Mouse (Mus musculus) thymus, postnatal 36 days (tissue): ENCODE data around the gene Sec23a.
"Not testable (repeated sequence)": the region's sequence is repeated elsewhere in the genome, so short reads cannot be mapped to it uniquely, and the experiment has no call there.

Experiments
- DNase-seq, 2 experiments: peaks; one replicate each; pipeline ENCODE4 v3.0.0; 2022; ENCODE audit warnings: mixed read lengths in 2 of 2

Gene Sec23a

DNA sequence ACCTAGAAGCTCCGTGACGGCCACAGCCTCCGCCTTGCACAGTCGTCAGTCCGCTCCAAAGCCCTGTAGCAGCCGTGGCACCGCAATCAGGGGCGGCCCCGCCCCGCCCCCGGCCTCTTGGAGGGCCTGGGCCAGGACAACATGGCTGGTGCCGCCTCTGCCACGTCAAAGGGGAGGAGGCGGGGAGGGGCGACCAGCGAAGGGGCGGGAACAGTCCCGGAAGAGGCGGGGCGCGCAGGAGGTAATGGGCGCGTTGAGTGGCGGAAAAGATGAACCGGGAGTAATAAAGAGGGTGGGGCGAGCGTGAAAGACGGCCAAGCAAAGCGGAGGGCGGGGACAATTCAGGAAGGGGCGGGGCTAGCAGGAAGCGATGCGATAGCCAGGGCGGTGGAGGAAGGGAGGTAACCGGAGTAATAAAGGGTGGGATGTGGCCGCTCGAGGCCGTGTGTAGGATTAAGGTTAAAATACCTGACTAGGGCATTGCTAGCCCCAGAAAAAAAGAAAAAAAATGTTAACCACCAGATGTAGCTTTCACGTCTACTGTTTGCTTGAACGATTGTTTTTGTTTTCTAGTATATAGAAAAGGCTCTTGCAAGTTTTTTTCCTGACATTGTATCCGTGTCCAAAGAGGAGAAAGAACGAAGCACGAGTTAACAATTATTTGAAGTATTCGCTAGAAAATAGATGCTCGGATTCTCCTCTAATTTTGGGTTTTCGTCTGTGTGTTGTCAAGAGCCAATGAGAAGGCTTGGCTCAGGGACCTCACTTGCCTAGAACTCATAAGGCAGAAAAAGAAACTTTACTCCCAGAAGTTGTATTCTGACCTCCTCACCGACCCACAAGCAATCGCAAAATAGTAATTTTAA is at the start of gene Sec23a:
Gene Sec23a, minus strand, starts transcription at position 174 of the 866 bp plus-strand sequence.
- DNase-seq: peak; percentile 98 to 99

DNA sequence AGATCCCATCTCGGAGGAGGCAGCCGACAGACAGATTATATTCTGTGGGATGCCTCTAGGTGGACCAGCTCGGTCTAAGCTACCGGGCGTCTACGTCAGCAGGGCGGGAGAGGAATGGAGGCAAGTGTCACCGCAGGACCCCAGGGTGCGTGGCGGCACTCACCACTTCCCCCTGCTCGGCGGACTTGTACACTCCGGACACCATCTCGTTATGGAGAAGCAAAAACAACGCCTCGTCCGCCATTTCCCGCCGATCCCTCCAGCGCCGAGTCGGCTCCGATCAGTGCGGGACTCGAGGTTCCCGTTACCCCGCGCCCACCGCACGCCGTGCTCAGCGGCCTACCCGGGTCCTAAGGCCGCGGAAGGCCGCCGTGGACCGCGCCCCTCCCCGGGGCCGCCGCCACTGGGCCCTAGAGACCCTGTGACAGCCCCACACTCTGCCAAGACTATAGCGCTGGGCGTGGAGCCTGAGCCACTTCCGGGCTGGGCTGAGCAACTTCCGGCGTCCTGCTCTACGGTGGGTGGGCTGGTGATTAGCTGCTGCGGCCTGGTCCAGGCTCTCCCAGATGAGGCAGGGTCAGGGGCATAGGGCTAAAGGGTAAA is 49.3 kb upstream of the Sec23a start, which contains the start of gene Trappc6b:
Gene Trappc6b, minus strand, starts transcription at position 480 of the 603 bp plus-strand sequence.
- DNase-seq: peak; percentile 67 to 74

GRCm38 (mm10) chr12:59060322-59060721 is 48.5 kb upstream of the Sec23a start:
- DNase-seq: no peak

- not testable (repeated sequence) for DNase-seq
These were observed 46.4 kb upstream of the Sec23a start for GRCm38 (mm10) chr12:59058242-59058641.

DNA sequence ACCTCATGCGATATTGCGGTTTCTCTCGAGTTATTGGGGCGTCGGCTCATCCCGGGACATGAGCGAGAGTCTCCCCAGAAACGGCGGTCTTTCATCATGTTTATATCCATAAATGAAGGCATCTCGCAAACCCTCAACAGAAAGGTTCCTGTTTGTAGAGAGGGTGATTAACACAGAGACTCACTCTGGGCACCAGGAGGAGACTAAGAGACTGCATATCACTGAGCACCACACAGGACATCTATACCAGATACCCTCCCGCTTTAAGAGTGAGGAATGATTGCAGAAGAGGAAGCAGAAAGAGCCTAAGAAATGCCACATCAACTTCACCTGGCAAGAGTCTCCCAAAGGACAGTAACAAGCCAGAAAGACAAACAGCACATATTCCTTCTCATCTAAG is 44.4 kb upstream of the Sec23a start:
- no peak for DNase-seq

GRCm38 (mm10) chr12:59055196-59055850 is 43.5 kb upstream of the Sec23a start:
- no peak for DNase-seq

GRCm38 (mm10) chr12:59053976-59054375 is 42.2 kb upstream of the Sec23a start:
- no peak for DNase-seq

DNA sequence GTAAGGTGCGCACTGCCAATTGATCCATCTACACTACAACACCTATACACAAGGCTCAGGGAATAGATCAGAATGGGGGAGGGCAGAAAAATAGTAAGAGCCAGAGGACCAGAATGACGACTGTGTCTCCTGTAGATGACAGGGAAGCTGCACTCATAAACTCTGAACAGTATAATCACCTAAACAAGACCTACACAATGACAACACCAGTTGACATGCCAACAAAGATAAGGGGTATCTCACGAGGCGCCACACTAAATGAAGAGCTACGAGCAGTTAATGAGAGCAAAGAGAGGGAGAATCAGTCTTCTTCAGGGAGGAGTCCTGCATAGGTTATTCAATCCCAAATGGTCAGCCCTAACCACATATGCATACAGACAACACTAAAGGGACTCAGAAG is 41.3 kb upstream of the Sec23a start:
- no peak for DNase-seq

DNA sequence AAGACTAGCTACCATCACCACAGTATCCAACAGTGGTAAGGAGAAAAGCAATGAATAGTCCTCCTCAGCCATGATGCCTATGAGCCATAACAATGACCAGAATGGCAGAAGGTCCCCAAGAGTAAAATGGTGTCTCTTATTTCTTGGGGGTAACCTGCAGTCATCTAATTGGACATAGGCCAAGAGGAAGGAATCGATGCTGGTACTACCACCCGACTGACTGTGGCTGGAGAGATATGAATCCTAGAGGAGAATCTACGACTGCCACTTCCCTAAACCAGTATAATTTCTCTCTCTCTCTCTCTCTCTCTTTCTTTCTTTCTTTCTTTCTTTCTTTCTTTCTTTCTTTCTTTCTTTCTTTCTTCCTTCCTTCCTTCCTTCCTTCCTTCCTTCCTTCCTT is 40.7 kb upstream of the Sec23a start:
- DNase-seq: no peak

DNA sequence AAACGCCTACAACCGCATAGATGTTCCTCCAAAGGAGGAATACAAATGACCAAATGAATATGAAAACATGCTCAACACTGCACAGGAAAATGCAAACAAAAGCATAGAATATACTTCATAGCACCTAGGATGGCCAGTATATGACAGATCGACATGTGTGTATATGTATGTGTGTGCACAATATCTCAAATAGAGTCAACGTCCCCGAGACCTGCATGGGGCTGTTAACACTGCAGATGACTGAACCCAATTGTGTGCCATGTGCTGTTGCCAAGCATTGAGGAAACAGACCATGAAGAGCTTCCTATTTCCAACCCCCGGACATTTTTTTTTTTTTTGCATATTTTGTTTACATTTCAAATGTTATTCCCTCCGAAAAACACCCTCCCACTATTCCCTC is 29.0 kb upstream of the Sec23a start:
- no peak for DNase-seq

GRCm38 (mm10) chr12:59039971-59040844 is 28.4 kb upstream of the Sec23a start:
- peak in 1 of 2 experiments; percentile 14 for DNase-seq

GRCm38 (mm10) chr12:59039162-59039970 is 27.5 kb upstream of the Sec23a start:
- no peak for DNase-seq

- DNase-seq: peak; percentile 27 to 28
These were observed 20.3 kb upstream of the Sec23a start for GRCm38 (mm10) chr12:59032101-59032500.

DNA sequence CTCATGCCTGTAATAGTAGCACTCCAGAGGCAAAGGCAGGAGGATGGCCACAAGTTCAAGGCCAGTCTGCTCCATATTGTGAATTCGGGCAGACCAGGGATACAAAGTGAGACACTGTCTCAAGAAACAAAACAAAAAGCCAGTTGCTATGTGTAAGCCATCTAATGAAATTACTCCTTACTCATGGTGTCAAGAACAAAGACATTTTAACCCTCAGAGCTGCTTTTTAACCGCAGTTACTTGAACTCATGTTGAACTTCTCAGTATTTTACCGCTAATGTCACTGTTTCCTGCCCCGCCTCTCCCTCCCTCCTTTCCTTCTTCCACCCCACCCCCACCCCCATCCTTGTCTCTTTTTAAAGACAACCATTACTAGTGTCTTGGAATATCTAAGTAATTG is 9.5 kb upstream of the Sec23a start:
- DNase-seq: no peak

GRCm38 (mm10) chr12:59019891-59020290 is 8.1 kb upstream of the Sec23a start:
- no peak for DNase-seq

- no peak for DNase-seq
These were observed 6.2 kb upstream of the Sec23a start for GRCm38 (mm10) chr12:59017970-59018369.

DNA sequence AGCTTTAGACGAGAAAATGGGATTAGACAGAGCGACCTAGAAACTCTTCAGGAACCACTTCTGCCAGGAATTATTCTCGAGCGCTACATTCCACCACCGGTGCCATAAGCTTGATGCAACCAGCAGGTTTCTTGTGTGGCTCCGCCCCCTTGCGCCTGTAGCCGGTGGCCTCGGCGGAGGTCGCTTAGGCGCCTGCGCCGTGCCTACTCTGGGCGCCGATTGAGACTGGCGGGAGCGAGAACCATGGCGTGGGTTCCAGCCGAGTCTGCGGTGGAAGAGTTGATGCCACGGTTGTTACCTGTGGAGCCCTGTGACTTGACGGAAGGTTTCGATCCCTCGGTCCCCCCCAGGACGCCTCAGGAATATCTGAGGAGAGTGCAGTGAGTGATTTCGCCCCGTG is 1.4 kb upstream of the Sec23a start, which contains the start of gene Gemin2:
Gene Gemin2, plus strand, starts transcription at position 160 of the 400 bp plus-strand sequence.
- peak; percentile 89 to 93 for DNase-seq

DNA sequence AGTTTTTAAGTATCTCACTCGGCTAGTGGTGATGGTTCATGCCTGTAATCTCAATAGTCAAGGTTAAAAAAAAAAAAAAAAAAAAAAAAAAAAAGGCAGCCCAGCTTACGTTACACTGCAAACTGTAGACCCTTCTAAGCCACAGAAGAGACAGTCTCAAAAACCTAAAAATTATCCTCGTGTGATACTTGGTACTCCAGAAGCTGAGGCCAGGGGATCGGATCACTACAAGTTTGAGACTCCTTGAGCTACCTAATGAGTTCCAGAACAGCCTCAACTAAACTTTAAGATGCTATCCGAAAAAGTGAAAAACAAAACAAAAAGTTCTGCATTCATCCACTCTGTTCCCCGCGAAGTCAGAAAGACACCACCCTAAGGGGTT is 884 bp upstream of the Sec23a start:
- peak in 1 of 2 experiments; percentile 8 for DNase-seq

DNA sequence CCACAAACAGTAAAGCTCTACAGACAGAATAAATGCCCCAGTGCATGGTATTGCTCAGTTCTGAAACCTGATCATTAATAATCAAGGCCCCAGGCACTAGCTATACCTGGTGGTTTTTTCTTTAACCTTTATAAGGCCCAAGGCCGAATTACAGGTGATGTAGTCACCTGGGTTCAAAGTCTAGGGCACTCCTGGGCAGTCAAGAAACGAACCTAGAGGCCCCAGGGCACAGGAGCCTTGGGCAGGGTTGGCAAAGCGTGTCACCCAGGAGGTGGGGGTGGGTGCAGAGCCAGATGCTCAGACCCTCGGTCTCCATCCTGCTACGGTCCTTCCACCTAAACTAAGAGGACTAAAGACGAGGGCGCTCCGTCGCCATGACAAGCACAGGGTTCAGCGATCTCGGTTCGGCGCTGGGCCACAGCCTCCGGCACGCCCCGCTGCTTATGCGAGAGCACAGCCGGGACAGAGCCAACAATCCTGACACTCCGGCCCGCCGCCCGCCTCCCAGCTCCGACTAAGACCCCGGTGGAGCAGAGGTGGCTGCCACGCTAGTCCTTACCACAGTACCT is 458 bp downstream of the Sec23a start:
- DNase-seq: no peak

GRCm38 (mm10) chr12:59010482-59010881 is 1.3 kb downstream of the Sec23a start:
- peak in 1 of 2 experiments; percentile 21 for DNase-seq

DNA sequence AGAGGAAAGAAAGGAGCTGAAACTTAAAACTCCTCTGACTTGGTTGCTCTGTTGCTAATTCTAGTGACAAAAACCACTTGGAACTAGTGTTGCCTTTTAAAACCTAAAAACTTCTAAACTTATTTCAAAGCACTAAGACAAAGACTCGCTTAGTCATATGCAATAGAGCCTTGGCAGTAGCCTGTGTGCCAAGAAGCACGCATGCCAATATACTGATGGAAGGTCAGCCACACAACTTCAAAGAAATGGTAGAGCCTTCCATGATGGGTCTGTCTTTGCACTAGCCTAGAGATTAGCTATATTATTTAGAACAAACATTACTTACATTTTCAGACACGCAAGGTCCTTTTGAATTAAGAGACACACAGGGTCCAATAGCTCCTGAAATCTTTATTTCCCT is 26.1 kb downstream of the Sec23a start:
- DNase-seq: no peak
